Mouse (Mus musculus): ENCODE results near the gene Tbx1. TPM values are rescaled to one million over a fixed set of nuclear protein-coding genes. Genes with fewer than 3 reads are reported as not detected.

Tbx1 gene
- polyA plus RNA-seq, 1 experiment from 2014 or later: 1.1 TPM

DNA sequence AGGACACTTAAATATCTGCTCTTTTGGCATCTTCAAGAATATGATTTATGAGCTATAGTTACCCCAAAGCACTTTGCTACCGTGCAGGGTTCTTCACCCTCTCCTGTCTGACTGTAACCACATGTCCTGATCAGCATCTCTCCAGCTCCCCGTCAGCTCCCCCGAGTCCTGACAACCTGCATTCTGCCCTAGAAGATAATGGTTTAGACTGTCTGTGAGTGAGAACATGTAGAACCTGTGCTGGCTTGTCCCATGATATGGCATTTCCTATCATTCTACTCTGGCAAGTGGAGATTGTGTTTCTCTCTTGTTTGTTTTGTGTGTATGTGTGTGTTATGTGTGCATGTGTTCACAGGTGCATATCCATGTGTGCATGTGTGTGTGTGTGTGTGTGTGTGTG, 7.5 kb upstream of the Tbx1 start:
- WGBS: 65% methylated on average over 3 of the region's 3 CpGs
- no peak for ATAC-seq (ENCODE audit: insufficient read depth, low FRiP score, low read depth)

DNA sequence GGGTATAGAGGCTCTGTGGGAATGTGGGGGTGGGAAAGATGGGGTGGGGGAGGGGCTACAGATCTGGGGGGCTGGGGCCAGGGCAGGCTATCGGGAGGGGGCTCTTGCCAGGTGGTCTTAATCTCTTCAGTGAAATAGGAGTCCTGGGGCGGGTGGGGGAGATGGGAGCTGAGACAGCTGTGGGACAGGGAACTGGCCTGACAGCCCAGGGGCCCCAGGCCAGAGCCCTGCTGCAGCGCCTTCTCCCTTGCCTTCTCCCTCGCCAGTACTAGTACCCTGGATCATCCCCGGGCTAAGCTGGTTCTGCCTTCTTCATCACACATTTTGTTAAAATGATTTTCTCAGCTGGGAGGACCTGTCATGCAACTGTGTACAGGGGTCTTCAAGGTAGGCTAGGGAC, 5.8 kb upstream of the Tbx1 start:
- Histone ChIP-seq H3K4me3 (replicated peaks) (no peak overlapping the region), H3K9me3 (no peaks in the 10 kb centered on the region), H3K27me3 (replicated peaks) (peaks cover 21% of the 10 kb centered on the region), H3K36me3 (no peaks in the 10 kb centered on the region), H3K9ac (no peak overlapping the region), H3K4me1 (peaks cover 7% of the 10 kb centered on the region), H3K4me2 (no peak overlapping the region), H3K27ac (no peak overlapping the region)
- ATAC-seq (ENCODE audit: insufficient read depth, low FRiP score, low read depth): no peak
- 33% methylated on average over 5 of the region's 5 CpGs for WGBS

More for the DNA sequence above, 7.5 kb upstream of the Tbx1 start:
- Histone ChIP-seq H3K27me3 (replicated peaks) (peaks cover 7% of the 10 kb centered on the region; the same call in 1 of the 2 replicates), H3K27ac (no peak overlapping the region), H3K9ac (no peak overlapping the region), H3K4me2 (no peak overlapping the region), H3K36me3 (no peaks in the 10 kb centered on the region), H3K4me1 (peaks cover 4% of the 10 kb centered on the region; the same call in 1 of the 2 replicates), H3K4me3 (replicated peaks) (no peak overlapping the region), H3K9me3 (no peaks in the 10 kb centered on the region)

DNA sequence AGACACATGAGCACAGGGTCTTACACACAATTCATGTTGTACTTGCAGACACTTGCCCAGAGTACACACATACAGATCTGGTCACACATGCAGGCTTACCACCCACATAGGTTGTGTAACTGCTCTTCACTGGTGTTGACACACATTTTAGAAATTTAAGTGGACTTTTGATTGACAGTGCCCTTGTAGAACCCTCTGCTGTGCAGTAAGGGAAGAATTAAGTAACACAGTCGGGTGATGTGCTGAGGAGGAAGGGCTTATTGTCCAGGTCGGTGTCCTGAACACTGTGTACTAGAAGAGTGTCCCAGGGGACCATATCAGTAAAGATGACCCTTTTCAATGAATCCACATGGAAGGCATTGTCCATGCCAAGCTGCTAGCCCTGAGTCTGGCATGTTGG, 3.5 kb upstream of the Tbx1 start:
- WGBS: 71% methylated on average over 2 of the region's 2 CpGs
- H3K36me3 ChIP-seq: no peaks in the 10 kb centered on the region

DNA sequence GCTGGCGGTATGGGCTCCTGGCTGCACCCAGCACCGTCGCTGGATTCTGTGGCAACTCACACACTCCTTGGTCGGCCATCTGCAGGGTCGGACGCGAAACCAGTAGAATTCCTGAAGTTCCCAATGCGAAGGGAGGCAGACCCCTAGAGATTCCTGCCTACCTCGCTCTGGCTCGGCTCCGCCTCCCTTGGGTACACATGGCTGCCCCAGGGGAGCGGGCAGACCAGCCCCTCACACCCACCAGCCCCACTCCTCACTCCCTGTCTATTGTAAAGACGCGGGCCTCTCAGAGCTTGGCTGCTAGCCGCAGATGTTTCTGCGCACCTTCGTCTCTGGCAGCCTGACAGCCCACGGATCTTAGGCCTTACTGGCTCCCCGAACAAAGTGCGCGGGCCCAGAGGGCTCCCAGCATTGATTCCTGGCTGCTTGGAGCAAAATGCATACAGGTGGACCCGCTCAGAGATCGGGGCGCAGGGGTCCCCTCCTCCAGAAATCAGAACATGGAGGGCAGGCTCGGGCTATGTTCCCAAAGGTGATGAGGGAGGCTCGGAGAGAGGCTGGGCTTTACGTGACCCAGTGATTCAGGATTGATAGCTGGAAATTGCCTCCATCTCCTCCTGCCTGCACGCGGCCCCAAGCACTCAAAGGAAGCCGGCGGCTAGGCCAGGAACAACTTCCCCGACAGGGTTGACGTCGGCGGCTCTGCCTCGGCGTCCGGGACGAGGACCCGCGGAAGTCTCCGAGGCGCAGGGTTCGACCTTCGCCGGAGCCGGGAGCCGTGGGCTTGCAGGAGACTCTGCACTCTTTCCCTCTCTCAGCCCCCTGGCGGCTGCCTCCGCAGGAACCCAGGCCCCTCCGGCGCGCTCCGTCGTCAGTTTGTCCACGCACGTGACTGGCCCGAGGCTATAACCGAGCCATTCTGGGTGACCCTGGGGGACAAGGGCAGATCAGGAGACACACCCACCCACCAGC, 862 bp upstream of the Tbx1 start:
- no peak for ATAC-seq (ENCODE audit: insufficient read depth, low FRiP score, low read depth)
- H3K4me3 ChIP-seq (replicated peaks): peak overlapping the region; percentile 33
- 4% methylated on average over 59 of the region's 59 CpGs for WGBS
- peaks cover 68% of the 10 kb centered on the region for H3K27me3 ChIP-seq (replicated peaks)
- no peak overlapping the region; the same call in 1 of the 2 replicates for H3K9ac ChIP-seq
- no peak overlapping the region for H3K27ac ChIP-seq
- H3K36me3 ChIP-seq: no peaks in the 10 kb centered on the region
- peak overlapping the region; percentile 69 for H3K4me2 ChIP-seq
- H3K9me3 ChIP-seq: no peaks in the 10 kb centered on the region
- H3K4me1 ChIP-seq: peaks cover 39% of the 10 kb centered on the region

More for the DNA sequence above, 3.5 kb upstream of the Tbx1 start:
- peaks cover 42% of the 10 kb centered on the region for H3K27me3 ChIP-seq (replicated peaks)
- H3K4me3 ChIP-seq (replicated peaks): no peak overlapping the region
- no peak for ATAC-seq (ENCODE audit: insufficient read depth, low FRiP score, low read depth)
- no peaks in the 10 kb centered on the region for H3K9me3 ChIP-seq
- no peak overlapping the region for H3K9ac ChIP-seq
- H3K4me2 ChIP-seq: no peak overlapping the region
- peaks cover 19% of the 10 kb centered on the region for H3K4me1 ChIP-seq
- no peak overlapping the region for H3K27ac ChIP-seq

- no peak overlapping the region for H3K4me2 ChIP-seq
- peaks cover 42% of the 10 kb centered on the region for H3K4me1 ChIP-seq
- no peaks in the 10 kb centered on the region for H3K36me3 ChIP-seq
- 59% methylated on average over 9 of the region's 9 CpGs for WGBS
- H3K27ac ChIP-seq: no peak overlapping the region
- no peak for ATAC-seq (ENCODE audit: insufficient read depth, low FRiP score, low read depth)
- no peaks in the 10 kb centered on the region for H3K9me3 ChIP-seq
- H3K9ac ChIP-seq: no peak overlapping the region
- no peak overlapping the region; the same call in 1 of the 2 replicates for H3K4me3 ChIP-seq (replicated peaks)
- peaks cover 89% of the 10 kb centered on the region for H3K27me3 ChIP-seq (replicated peaks)
Observed at GRCm38 (mm10) chr16:18589080-18589621, 1.3 kb downstream of the Tbx1 start.

- Histone ChIP-seq H3K9me3 (no peaks in the 10 kb centered on the region), H3K4me2 (no peak overlapping the region), H3K4me1 (peaks cover 42% of the 10 kb centered on the region), H3K4me3 (replicated peaks) (no peak overlapping the region; the same call in 1 of the 2 replicates), H3K27ac (no peak overlapping the region), H3K9ac (no peak overlapping the region), H3K27me3 (replicated peaks) (peaks cover 94% of the 10 kb centered on the region), H3K36me3 (no peaks in the 10 kb centered on the region)
- ATAC-seq (ENCODE audit: insufficient read depth, low FRiP score, low read depth): no peak
- 23% methylated on average over 28 of the region's 31 CpGs for WGBS
Observed at GRCm38 (mm10) chr16:18588738-18589055, 1.8 kb downstream of the Tbx1 start.

DNA sequence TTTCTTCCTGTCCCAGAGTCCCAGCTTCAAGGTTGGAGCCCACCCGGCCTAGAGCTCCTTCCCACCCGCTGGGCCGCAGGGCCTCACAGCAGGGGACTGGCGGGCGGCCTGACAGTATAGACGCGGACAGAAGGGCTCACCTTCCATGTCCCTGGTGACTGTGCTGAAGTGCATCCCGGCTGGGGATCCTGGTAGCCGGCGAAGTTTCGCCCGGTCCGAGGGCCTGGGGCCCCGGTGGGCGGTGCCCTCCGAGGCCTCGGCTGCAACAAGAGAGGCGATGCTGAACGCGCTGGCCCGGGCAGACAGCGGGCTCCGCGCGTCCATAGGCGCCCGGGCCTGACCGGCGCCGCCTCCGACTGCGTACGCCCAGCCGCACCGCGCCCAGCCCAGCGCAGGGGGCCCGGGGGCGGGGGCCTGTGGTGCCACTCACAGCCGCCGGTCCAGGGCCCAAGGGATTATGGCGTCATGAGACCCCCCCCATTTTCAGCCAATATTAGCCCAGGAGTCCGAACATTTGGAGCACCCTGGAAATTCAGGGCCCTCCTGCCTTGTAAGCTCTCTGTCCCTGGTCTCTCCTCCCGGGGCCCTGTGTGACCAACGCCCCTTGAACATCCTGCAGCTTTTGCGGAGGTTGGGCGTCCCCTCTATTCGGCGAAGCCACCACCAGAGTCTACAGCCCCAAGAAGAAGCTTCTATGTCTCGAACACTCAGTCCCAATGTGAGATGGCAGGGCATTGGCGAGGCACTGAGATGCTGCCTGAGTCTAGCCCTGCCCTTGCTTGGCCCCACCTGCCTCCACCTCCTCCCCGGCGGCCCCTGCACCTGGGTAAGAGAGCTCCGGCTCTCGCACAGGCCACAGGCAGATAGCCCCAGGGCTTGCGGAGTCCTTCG, 2.4 kb downstream of the Tbx1 start:
- Histone ChIP-seq H3K4me2 (peak overlapping the region; percentile 44), H3K27ac (no peak overlapping the region), H3K9ac (no peak overlapping the region), H3K4me3 (replicated peaks) (peak overlapping the region; percentile 23), H3K27me3 (replicated peaks) (peaks cover 94% of the 10 kb centered on the region), H3K4me1 (peaks cover 42% of the 10 kb centered on the region), H3K36me3 (no peaks in the 10 kb centered on the region), H3K9me3 (no peaks in the 10 kb centered on the region)
- 0 out of 2 replicates have a peak, but pooled peaks have one; percentile 16 for ATAC-seq (ENCODE audit: insufficient read depth, low FRiP score, low read depth)
- WGBS: 4% methylated on average over 57 of the region's 57 CpGs

DNA sequence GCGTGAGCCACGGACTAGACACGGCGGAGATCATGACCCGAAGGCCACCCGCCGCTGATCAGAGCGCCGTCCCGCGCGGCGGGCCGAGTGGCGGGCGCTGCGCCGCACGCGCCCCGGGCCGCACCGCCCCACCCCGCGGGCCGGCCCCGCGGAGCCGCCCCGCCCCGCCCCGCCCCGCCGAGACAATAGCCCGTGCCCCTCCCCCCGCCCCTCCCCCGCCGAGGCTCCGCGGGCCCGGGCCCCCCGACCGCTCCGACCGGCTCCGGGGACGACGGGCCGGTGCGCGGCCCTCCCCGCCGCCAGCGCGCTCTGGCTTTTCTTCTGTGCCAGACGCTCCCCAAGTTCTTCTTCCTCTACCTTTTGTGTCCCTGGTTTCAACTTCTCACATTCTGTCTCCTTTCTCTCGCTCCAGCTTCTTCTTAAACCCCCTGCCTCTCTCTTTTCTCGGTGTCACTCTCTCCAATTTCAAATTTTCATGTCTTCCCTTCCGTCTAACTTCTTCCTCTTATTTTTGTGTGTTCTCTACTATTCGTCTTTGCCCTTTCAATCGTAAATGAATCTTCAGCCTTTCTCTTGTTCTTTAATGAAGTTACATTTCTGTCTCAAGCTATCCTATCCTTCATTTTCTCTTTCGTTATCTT, 3.4 kb downstream of the Tbx1 start:
- H3K9ac ChIP-seq: no peak overlapping the region

GRCm38 (mm10) chr16:18586076-18586905, 4.2 kb downstream of the Tbx1 start:
- Histone ChIP-seq H3K27ac (no peak overlapping the region), H3K4me2 (peak overlapping the region; percentile 90), H3K9me3 (no peaks in the 10 kb centered on the region), H3K27me3 (replicated peaks) (peaks cover 98% of the 10 kb centered on the region), H3K9ac (no peak overlapping the region), H3K4me3 (replicated peaks) (peak overlapping the region; percentile 42), H3K4me1 (peaks cover 53% of the 10 kb centered on the region), H3K36me3 (no peaks in the 10 kb centered on the region)
- WGBS: 5% methylated on average over 80 of the region's 83 CpGs
- ATAC-seq (ENCODE audit: insufficient read depth, low FRiP score, low read depth): no peak

More for the DNA sequence above, 3.4 kb downstream of the Tbx1 start:
- H3K4me1 ChIP-seq: peaks cover 52% of the 10 kb centered on the region
- H3K4me3 ChIP-seq (replicated peaks): peak overlapping the region; percentile 42
- 1% methylated on average over 46 of the region's 62 CpGs for WGBS
- peaks cover 98% of the 10 kb centered on the region for H3K27me3 ChIP-seq (replicated peaks)
- H3K36me3 ChIP-seq: no peaks in the 10 kb centered on the region
- no peak for ATAC-seq (ENCODE audit: insufficient read depth, low FRiP score, low read depth)
- peak overlapping the region; percentile 90 for H3K4me2 ChIP-seq
- no peaks in the 10 kb centered on the region for H3K9me3 ChIP-seq
- no peak overlapping the region for H3K27ac ChIP-seq

GRCm38 (mm10) chr16:18585676-18586075, 4.8 kb downstream of the Tbx1 start:
- Histone ChIP-seq H3K27me3 (replicated peaks) (peaks cover 98% of the 10 kb centered on the region), H3K9me3 (no peaks in the 10 kb centered on the region), H3K4me2 (peak overlapping the region; percentile 90), H3K9ac (no peak overlapping the region), H3K36me3 (no peaks in the 10 kb centered on the region), H3K4me1 (peaks cover 53% of the 10 kb centered on the region), H3K4me3 (replicated peaks) (0 out of 2 replicates have a peak overlapping the region, but pooled peaks have one; percentile 42), H3K27ac (no peak overlapping the region)
- 29% methylated on average over 10 of the region's 10 CpGs for WGBS
- ATAC-seq (ENCODE audit: insufficient read depth, low FRiP score, low read depth): no peak

Data from stomach, embryonic 15.5 days (tissue).